Mouse (Mus musculus): ENCODE data around the gene Adrb1.

DNA sequence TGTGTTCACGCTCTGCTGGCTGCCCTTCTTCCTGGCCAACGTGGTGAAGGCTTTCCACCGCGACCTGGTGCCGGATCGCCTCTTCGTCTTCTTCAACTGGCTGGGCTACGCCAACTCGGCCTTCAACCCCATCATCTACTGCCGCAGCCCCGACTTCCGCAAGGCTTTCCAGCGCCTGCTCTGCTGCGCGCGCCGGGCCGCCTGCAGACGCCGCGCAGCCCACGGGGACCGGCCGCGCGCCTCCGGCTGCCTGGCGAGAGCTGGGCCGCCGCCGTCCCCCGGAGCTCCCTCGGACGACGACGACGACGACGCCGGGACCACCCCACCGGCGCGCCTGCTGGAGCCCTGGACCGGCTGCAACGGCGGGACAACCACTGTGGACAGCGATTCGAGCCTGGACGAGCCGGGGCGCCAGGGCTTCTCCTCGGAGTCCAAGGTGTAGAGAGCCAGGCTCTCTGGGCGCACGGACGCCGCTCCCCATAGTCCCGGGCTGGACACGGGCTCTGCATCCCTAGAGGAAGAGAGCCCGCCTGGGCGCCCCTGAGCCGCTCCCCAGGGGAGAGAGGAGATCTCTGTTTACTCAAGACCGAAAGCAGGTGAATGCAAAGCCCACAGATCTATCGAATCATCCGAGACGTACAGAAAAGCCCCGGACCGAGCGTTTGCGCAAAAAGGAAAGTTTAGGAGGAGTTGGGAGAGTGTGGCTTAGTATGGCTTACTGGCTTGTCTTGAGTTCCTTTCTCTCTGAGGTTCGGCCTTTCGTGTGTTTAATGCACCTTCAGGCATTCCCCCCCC is 1.5 kb downstream of the Adrb1 start:
- TF ChIP-seq MAX (IDR thresholded peaks at IDR 0.05; ENCODE audit: low read depth) (no peak), TCF12 (IDR thresholded peaks at IDR 0.05; ENCODE audit: insufficient read depth, poor library complexity, severe bottlenecking) (no peak), POLR2A (IDR thresholded peaks at IDR 0.05; ENCODE audit: insufficient read length, low read depth) (no peak), E2F4 (IDR thresholded peaks at IDR 0.05; ENCODE audit: insufficient read depth) (no peak), POLR2AphosphoS2 (IDR thresholded peaks at IDR 0.05; ENCODE audit: insufficient read length, low read depth) (no peak)

All from myocyte (in vitro differentiated cells).